25 mouse cellular contexts compared by ENCODE assay signal in the genomic region with DNA sequence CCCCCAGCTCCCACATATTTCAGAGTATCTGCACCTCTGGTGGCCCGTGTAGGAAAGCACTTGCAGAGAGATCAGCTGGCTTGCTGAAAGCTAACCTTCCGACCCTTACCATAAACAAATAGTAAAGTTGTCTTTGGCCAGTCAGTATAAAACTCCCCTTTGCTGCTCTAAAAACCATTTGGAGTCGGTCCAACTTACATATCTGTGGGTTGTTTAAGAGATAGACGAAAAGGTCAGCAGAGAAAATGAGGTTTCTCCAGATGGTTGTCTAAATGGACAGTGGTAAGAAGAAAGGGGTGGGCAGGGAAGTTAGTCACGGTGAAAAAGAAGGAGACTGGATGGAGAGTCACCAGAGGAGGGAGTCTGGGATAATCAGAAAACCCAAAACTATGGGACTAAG.
"Had no signal": no experiment of that assay in that cellular context is flagged by ENCODE, and none has a peak within 500 bp of the region (broad histone marks: within the 10 kb centered on the region; RNA-seq: fewer than 3 reads in every experiment).

No protein-coding gene starts in this region.

- H3K27ac ChIP-seq: gastrocnemius, adult 2 months; heart, adult 2 months; heart, embryonic 13.5 days; heart, embryonic 15.5 days; hindbrain, embryonic 10.5 days; hindbrain, embryonic 12.5 days; hindbrain, embryonic 14.5 days; intestine, embryonic 15.5 days; limb, embryonic 13.5 days; limb, embryonic 15.5 days; liver, embryonic 12.5 days had no signal

- H3K27me3 ChIP-seq: heart, embryonic 13.5 days; heart, embryonic 15.5 days; hindbrain, embryonic 12.5 days; intestine, embryonic 15.5 days; limb, embryonic 15.5 days; liver, embryonic 12.5 days had no signal

- DNase-seq: gastrocnemius, adult 2 months; gastrocnemius, postnatal 10 days; gastrocnemius, postnatal 25 days; heart, postnatal 4 days; kidney, adult 18-20 months; kidney, adult 8-10 months; kidney, postnatal 10 days; kidney, postnatal 25 days; layer of hippocampus, adult 9-11 months; layer of hippocampus, postnatal 36 days; left cerebral cortex, postnatal 4 days had no signal

- H3K4me1 ChIP-seq: heart, embryonic 13.5 days; heart, embryonic 15.5 days; hindbrain, embryonic 12.5 days; intestine, embryonic 15.5 days; liver, embryonic 12.5 days had no signal

- H3K9me3 ChIP-seq: heart, embryonic 13.5 days; heart, embryonic 15.5 days; hindbrain, embryonic 10.5 days; hindbrain, embryonic 12.5 days; intestine, embryonic 15.5 days; limb, embryonic 13.5 days; limb, embryonic 15.5 days; liver, embryonic 12.5 days had no signal

- H3K36me3 ChIP-seq: heart, embryonic 13.5 days; heart, embryonic 15.5 days; hindbrain, embryonic 10.5 days; hindbrain, embryonic 12.5 days; intestine, embryonic 15.5 days; limb, embryonic 13.5 days; limb, embryonic 15.5 days; liver, embryonic 12.5 days had no signal

- H3K9ac ChIP-seq: heart, embryonic 13.5 days; heart, embryonic 15.5 days; hindbrain, embryonic 12.5 days; hindbrain, embryonic 14.5 days; intestine, embryonic 15.5 days; limb, embryonic 13.5 days; limb, embryonic 15.5 days; liver, embryonic 12.5 days had no signal

- ATAC-seq: hindbrain, embryonic 16.5 days; inflammation-experienced regulatory T-cells, adult 6 months; intestine, embryonic 15.5 days; intestine, postnatal 0 days; liver, embryonic 12.5 days had no signal

- H3K4me2 ChIP-seq: heart, embryonic 11.5 days; heart, embryonic 13.5 days; heart, embryonic 15.5 days; hindbrain, embryonic 12.5 days; hindbrain, embryonic 14.5 days; intestine, embryonic 15.5 days; limb, embryonic 13.5 days; limb, embryonic 15.5 days; liver, embryonic 12.5 days had no signal

- H3K4me3 ChIP-seq: gastrocnemius, adult 2 months; heart, adult 2 months; heart, embryonic 13.5 days; heart, embryonic 15.5 days; hindbrain, embryonic 10.5 days; hindbrain, embryonic 12.5 days; intestine, embryonic 15.5 days; limb, embryonic 13.5 days; limb, embryonic 15.5 days; liver, embryonic 12.5 days had no signal
